Mouse (Mus musculus): ENCODE results near the gene Malsu1.

Malsu1 gene

DNA sequence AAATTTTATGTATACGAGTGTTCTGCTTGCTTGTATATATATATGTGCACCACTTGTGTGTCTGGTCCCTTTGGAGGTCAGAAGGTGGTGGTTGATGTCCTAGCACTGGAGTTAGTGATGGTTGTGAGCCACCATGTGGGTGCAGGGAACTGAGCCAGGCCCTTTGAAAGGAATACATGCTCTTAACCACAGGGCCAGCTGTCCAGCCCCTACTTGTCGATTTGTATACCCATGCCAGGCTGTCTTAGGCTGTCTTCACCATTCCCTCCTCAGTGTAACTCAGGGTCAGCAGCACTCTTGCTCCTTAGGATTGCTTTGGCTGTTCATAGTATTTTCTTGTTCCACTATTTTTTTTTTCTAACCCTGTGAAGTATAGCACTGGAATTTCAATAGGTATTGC is 4.3 kb downstream of the Malsu1 start:
- DNase-seq, result no peak

DNA sequence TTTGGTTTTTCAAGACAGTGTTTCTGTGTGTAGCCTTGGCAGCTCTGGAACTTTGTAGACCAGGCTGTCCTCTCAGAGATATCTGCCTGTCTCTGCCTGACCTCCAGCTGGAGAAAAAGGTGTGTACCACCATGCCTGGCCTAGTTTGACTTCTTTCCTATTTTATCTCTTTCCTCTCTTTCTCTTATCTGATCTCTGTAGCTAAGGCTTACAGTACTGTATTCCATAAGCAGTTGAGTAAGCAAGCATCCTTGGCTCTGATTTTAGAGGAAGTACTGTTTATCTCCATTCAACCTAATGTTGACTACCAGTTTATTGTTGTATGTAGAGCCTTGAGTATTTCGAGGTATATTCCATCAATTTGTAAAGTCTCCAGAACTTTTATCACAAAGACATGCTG is 5.7 kb downstream of the Malsu1 start:
- no peak for DNase-seq

DNA sequence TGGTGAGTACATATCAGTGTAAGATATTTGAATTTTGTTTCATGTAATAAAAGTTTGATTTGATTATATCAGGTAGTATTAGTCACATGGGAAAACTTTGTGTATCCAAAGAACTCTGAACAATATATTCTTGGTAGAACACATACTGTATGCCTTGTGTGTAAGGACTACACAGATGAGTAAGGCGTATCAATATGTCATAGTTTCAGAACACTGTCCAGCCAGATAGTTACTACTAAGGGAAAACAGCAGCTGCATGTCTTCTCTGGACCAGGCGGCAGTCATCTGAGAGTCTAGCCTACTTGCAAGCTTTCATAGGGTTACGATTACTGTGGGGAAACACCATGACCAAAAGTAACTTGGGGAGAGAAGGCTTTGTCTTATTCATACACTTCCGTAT is 9.4 kb downstream of the Malsu1 start:
- DNase-seq, result no peak

DNA sequence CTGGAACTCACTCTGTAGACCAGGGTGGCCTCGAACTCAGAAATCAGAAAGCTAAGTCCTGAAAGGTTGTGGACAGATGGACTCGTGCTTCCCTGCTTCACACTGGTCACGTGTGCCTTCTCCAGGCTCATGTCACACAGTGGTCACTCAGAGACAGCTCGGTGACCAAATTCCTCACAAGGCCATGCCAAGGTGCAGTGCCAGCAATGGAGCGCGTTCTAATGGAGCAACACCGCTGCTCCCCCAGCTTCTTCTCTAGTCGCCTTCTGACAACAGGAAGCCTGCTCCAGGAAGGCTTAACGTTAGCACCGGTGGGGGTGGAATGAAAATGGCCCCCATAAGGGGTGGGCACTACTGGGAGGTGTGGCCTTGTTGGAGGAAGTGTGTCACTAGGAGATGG is 21.4 kb downstream of the Malsu1 start:
- peak; percentile 24 for DNase-seq

DNA sequence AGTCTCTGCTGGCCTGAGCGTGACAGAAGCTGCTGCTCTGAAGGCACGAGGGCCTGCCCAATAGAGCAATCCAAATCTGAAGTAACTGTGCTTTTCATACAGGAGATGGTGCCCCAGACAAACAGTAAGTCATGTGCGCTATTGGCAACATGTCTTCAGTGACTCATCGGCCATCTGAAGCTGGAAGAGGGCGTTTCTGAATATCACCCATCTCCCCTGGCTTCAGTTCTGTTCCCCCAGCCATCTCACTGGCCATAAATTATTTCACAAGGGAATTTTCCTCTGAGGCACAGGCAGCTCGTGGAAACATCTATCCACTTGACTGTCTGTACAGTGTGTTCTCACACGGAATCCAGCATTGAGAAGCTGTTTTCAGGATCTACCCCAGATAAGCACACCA is 22.8 kb downstream of the Malsu1 start:
- peak; percentile 82 for DNase-seq

DNA sequence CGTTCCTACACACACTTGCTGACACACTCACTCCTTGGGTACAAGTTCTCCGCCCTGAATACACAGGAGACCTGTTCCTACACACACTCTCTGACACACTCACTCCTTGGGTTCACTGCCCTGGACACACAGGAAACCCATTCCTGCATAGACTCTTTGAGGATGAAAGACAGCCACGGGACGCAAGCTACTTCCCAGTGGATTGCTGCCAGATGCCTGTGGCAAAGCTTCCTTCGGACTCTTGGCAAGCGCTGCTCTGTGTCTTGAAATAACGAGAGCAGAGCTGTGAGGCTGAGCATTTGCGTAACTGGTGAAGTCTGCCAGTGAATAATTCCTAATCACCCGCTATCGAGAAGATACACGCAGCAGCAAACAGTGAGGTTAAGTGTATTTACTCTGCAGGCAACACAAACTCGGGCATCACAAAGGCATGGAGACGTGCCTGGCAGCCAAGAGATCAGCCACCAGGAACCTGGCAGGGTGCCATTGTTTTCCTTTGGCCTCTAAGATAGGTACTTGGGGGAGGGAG is 23.4 kb downstream of the Malsu1 start:
- DNase-seq, result peak; percentile 93

DNA sequence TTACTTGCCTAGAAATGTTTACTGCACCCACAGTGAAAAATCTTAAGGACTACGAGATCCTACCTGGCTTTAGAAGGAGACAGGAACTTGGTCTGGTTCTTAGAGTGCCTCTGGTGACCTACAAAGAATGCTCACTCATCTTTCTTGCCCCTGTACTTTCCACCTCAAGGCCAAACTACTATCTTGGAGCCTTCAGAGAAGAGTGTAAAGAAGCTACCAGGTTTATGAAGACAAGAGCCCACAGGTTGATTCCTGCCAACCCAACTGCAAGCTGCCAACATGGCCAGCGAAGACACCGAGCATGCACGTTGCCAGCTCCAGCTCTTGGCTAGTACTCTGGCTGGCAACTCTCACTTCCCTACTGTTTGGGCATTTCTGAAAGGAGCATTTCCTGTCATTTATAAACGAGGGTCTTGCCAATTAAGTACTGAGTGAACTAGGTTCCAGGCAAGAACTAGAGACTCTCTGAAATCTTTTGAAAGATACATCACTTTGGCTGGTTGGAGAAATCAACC is 24.1 kb downstream of the Malsu1 start:
- peak; percentile 25 for DNase-seq

DNA sequence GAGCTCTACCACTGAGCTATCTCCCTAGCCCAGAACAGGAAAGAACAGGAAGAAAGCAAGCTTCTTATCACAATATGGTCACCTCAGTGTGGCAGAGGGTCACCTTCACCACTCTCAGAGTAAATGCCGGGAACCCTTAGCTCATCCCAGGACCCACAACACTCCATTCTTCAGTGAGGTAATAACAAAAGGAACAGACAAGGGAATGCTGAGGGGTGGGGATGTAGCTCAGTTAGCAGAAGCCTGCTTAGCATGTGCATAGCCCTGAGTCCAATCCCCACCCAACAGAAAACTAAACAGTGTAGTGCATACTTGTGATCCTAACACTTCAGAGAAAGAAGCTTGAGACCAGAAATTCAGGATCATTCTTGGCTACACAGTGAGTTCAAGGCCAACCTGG is 25.5 kb downstream of the Malsu1 start:
- no peak for DNase-seq

DNA sequence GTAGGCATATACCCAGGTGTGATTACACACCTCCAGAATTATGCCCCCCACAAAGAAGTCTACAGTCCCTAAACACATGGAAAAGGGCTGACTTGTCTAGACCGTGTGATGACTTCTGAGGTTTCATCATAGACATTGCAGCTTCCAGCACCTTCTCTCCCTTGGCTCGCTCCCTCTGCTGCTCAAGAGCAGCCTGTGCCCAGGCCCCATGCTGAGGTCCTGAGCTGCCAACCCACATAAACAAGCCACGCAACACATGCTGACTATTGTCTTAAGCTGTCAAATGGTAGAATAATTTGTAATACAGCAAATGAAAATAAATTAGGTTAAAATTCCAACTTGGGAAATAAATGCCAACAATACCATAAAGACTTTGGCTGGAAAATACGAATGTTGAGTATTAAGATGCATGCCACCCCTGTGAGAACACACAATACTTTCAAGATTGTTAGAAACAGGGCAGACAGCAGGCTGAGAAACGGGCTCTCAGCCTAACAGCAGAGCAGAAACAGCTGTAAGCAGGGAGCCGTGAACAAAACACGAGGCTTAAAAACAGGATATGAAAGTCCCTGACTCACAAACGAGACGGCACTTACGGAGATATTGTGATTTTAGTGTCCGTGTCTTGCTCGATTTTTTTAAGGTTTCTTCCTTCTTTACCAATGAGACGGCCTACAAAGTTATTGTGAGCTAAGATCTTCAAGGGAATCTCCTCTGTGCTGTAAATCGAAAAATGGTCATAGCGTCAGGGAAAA is 33.3 kb downstream of the Malsu1 start:
- no peak for DNase-seq

DNA sequence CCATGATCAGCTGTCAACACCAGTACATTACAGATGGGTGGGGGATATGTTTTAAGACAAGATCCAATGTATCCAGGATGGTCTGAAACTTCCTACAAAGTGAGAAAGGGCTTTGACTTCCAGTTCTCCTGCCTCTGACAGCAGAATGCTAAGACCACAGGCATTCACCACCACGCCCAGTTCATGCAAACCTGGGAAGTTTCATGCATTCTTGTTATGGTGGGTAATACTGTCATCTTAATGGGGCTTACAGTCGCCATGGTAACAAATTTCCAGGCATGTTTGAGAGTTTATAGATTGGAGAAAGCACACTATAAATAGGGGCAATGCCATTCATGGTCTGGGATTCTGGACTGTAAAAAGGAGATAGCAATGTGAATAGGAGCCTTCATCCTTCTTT is 35.6 kb downstream of the Malsu1 start:
- DNase-seq, result no peak

DNA sequence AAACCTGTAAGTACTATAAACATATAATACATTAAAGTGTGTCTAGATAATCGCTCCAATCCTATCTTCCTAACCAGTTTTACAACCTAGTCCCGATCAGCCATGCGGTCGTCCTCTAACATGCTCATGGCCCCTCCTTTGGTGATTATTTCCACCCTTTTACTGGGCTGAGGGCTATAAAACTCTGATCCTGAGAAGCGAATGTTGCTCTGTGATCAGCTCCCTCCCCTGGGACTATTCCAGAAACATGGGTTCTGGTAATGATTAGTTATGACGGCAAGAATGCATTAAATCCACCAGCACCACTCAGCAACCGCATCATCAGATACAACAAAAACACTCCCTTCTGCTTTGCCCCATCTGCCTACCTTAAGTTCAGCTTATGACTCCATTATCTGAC is 40.3 kb downstream of the Malsu1 start:
- no peak for DNase-seq

DNA sequence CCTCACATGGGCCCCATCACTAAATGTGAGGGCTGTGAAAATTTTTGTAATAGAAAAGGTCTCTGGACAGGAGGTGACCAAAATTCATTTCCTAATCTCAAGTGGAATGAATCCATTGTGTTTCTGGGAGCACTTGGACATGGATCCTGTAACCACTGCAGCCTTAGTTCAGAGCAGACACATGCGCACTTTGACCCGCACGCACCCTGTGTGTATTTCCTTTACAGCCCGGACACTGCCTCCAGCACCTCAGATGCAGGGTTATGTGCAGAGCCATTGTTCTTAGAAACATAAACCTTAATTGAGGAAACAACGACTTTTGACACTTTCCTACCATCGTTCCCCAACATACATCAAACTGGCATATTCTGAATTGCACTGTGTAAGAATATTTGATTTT is 40.9 kb downstream of the Malsu1 start:
- DNase-seq, result no peak

DNA sequence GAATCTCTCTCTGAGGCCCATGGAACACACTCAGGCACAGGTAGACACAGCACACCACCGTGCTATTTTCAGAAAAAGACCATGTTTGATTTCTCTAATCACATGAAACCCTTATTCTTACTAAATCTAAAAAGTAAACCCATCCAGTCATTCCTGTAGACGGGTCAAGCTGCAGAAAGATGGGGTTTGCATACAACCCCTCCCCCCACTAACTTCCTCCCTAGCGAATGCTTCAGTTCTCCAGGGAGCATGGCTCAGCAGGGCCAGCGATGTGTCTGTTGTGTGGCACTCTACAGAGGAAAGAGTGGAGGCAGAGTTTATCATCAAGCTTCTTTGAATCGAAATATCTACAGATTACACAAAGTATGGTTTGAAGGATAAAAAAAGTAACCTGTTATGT is 42.0 kb downstream of the Malsu1 start:
- no peak for DNase-seq

DNA sequence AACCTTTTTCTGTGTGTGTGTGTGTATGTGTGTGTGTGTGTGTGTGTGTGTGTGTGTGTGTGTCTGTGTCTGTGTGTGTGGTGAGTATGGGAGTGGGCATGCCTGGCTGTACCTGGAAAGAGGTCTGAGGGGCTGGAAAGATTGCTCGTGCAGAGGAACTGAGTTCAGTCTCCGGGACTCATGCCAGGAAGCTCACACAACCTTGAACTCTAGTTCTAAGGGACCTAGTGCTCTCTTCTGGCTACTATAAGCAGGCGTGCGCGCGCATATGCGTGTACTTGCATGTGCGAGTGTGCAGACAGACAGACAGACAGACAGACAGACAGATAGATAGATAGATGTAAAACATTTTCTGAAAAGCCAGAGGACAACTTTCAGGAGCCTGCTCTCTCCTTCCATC is 42.6 kb downstream of the Malsu1 start:
- no peak for DNase-seq

DNA sequence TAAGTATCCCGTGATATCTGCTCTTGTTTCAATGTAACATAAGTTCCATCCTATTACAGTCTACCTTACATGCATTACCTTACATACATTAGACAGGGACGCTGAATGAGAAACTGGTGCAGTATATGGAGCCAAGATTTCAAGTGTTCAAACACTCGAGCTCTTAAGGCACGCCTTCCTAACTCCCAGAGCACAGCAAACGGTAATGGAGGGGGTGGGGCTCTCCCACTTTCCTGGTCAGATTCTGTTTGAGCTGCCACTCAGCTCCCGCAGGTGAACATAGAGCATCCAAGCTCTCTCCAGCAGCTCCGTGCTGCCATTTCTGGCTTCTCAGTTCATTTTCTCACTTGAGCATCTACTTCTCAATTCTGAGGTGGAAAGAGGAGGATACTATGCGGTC is 44.9 kb downstream of the Malsu1 start:
- DNase-seq, result peak; percentile 40

DNA sequence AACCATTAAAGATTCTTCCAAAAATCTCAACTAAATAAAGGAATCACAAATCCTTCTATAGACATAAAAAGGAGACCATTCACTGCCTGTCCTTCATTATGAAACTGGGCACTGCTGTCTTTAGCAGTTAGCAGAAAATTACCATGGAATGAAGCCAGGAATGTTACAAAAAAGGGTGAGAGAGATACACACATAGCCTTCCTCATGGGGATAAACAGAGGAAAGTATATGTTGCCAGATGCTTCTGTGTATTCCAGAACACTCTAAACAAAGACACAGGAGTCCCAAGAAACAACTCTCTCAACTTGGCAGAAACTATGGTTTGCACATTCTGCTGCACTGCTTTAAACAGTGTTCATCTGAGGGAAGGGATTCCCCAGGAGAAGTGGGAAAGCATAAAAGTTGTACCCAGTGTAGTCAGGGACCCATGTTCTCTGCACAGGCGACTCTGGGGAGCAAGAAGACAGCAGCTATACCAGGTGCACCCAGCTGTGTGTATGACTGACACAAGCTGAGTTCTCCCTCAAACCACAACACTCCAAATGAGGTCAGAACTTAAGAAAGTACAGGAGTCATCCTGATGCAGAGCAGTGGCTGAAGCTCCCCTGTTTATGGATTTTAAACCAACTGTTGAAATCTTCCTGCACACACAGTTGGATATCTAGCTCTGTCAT is 46.0 kb downstream of the Malsu1 start:
- DNase-seq, result peak; percentile 32

DNA sequence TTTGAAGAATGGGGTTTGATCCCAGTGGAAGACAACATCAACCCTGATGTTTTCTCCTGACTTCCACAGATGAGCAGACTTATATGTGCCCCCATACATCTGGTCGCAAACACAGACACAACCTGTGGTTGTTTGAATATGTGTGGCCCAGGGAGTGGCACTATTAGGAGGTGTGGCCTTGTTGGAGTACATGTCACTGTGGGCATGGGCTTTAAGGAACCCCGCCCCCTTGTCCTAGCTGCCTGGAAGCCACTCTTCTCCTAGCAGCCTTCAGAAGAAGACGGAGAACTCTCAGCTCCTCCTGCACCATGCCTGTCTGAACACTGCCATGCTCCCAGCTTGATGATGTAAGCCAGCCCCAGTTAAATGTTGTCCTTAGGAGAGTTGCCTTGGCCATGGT is 46.8 kb downstream of the Malsu1 start:
- DNase-seq, result no peak

DNA sequence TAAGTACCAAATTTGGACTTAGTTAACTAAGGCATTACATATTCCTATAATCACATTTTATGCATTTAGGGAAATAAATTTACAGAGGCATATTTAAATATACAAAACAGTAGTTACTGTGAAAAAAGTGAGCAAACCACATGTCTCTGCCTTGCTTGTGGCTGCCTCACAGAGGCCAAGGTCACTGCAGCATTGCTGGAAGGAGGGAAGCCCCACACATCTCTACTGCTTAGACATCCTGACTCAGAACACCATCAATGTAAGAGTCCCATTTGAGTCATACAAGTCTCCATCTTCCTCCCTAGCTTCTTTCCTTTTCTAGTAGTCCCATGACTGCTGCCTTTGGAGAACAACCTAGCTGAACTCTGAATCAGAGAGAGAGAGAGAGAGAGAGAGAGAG is 56.7 kb downstream of the Malsu1 start:
- DNase-seq, result no peak

DNA sequence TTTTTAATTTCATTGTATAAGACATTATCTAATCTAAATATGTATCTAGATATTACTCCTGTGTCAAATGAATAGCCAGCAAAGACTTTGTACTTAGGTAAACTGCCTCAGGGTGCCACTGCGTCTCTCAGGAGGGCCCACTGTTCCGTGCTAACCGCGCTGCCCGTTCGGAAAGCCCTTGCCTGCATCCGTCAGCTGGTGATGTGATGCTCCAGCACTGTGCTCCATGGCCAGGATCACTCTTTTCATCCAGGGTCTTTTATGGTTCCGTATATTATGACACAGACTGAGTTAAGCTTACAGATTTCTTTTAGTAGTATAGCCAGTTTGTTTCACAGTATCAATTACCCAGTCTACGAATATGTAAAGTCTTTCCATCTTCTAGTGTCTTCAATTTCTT is 58.3 kb downstream of the Malsu1 start:
- DNase-seq, result no peak

DNA sequence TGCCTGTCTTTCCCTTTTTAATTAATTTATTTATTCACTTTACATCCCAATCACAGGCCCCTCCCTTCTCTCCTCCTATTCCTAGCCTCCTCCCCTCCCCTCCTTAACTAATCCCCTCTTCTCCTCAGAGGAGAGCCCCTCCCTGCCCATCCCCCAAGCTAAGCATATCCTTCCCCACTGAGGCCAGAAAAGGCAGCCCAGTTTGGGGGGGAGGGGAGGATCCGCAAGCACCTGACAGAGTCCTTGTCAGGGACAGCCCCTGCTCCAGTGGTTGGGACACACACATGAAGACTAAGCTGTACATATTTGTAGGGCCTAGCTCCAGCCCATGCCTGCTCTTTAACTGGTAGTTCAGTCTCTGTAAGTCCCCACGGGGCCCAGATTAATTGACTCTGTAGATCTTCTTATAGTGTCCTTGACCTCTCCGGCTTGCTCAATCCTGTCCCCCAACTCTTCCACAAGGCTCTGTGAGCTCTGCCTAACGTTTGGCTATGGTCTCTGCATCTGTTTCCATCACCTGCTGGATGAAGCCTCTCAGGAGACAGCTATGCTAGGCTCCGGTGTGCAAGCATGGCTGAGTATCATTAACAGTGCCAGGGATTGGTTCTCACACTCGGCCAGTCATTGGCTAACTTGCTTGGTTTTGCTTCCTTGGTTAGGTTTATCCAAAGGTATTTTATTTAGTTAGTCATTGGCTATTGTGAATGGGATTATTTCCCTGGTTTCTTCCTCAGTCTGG is 58.9 kb downstream of the Malsu1 start:
- no peak for DNase-seq
